Mouse (Mus musculus) lung, postnatal 4 days (tissue): ENCODE data around the gene Qtrt1.

ENCODE experiments used
- DNase-seq, 2 experiments: peaks; one replicate each; pipeline ENCODE4 v3.0.0; 2021

The Qtrt1 gene

GRCm38 (mm10) chr9:21424631-21425555 is 13.3 kb downstream of the Qtrt1 start, which contains the start of gene Dnm2:
Gene Dnm2 (plus strand): TSS chr9:21424908.
- DNase-seq = peak; percentile 99

- no peak for DNase-seq
Measured at GRCm38 (mm10) chr9:21425556-21425945, 13.9 kb downstream of the Qtrt1 start.

GRCm38 (mm10) chr9:21426013-21426412 is 14.4 kb downstream of the Qtrt1 start:
- peak; percentile 39 to 46 for DNase-seq

GRCm38 (mm10) chr9:21426525-21426924 is 14.9 kb downstream of the Qtrt1 start:
- DNase-seq = no peak

GRCm38 (mm10) chr9:21427773-21428172 is 16.1 kb downstream of the Qtrt1 start:
- no peak for DNase-seq

- no peak for DNase-seq
Measured at GRCm38 (mm10) chr9:21428178-21428577, 16.5 kb downstream of the Qtrt1 start.

GRCm38 (mm10) chr9:21430724-21431123 is 19.1 kb downstream of the Qtrt1 start:
- no peak for DNase-seq

- no peak for DNase-seq
Measured at GRCm38 (mm10) chr9:21432066-21432465, 20.4 kb downstream of the Qtrt1 start.

GRCm38 (mm10) chr9:21433766-21434165 is 22.1 kb downstream of the Qtrt1 start:
- DNase-seq = peak; percentile 49 to 72

GRCm38 (mm10) chr9:21434410-21434809 is 22.8 kb downstream of the Qtrt1 start:
- no peak for DNase-seq

GRCm38 (mm10) chr9:21435777-21436635 is 24.4 kb downstream of the Qtrt1 start:
- peak; percentile 47 to 63 for DNase-seq

GRCm38 (mm10) chr9:21437577-21437976 is 25.9 kb downstream of the Qtrt1 start:
- no peak for DNase-seq

- DNase-seq = peak; percentile 34 to 69
Measured at GRCm38 (mm10) chr9:21438219-21438618, 26.6 kb downstream of the Qtrt1 start.

GRCm38 (mm10) chr9:21439456-21439855 is 27.8 kb downstream of the Qtrt1 start:
- no peak for DNase-seq

GRCm38 (mm10) chr9:21439914-21440313 is 28.3 kb downstream of the Qtrt1 start:
- DNase-seq = no peak

GRCm38 (mm10) chr9:21440387-21440786 is 28.8 kb downstream of the Qtrt1 start:
- DNase-seq = no peak

- no peak for DNase-seq
Measured at GRCm38 (mm10) chr9:21443853-21444252, 32.2 kb downstream of the Qtrt1 start.

- DNase-seq = no peak
Measured at GRCm38 (mm10) chr9:21444574-21444973, 32.9 kb downstream of the Qtrt1 start.

- no peak for DNase-seq
Measured at GRCm38 (mm10) chr9:21445081-21445744, 33.6 kb downstream of the Qtrt1 start.

GRCm38 (mm10) chr9:21447778-21448177 is 36.1 kb downstream of the Qtrt1 start:
- DNase-seq = no peak

GRCm38 (mm10) chr9:21449710-21450109 is 38.1 kb downstream of the Qtrt1 start:
- DNase-seq = no peak

GRCm38 (mm10) chr9:21450270-21450669 is 38.6 kb downstream of the Qtrt1 start:
- peak; percentile 46 to 61 for DNase-seq

GRCm38 (mm10) chr9:21451391-21451790 is 39.8 kb downstream of the Qtrt1 start:
- DNase-seq = peak; percentile 53 to 72
